Mouse (Mus musculus) megakaryocyte, embryonic 14.5 days (primary cell): ENCODE measurements around the gene Ypel2.

Source experiments
- FLI1 ChIP-seq: IDR thresholded peaks from 2 replicates; pipeline ENCODE4 v1.6.1; 2012; ENCODE audit warnings: low read length, inconsistent platforms, mixed read lengths
- GATA1 ChIP-seq: IDR thresholded peaks from 3 replicates; pipeline ENCODE4 v1.6.1; 2012; ENCODE audit warnings: mixed read lengths, low read length, inconsistent platforms, borderline replicate concordance

DNA sequence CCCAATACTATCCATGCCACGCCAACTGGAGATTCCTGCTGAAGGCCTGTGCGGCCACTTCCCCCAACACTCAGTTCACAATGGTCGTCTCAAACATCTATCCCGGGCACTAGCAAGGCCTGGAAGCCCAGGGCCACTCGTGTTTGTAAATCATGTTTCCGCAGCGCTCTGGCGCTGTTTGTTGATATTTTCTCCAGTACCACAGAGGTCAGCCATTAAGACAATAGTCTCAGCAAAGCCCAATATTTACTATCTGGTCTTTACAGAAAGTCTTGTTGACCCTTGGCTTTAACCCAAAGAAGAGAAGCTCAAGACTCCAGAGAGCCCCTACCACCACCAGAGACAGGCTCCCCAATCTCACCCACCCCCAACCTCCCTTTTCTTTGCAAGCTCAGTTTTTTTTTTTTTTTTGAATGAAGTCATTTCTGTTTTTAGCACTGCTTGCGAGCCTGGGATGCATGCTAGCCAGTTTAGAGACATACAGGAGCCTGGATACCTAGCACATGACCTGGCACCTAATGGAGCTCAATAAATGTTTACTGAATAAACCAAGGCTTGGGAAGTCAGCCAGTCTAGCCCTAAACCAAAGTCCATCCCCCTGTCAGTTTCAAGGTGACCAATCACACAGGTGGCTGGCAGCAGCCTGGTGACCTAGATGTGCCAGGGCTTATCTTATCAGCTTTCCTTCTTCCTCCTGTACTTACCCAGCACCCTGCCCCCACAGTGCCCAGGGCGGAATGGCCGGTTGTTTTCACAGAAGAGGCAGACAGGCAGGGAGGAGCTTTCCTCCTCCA is 31.8 kb downstream of the Ypel2 start:
- TF ChIP-seq GATA1 (no peak), FLI1 (no peak)
